Mouse (Mus musculus): ENCODE measurements around the gene Ehd4.

- TF ChIP-seq CTCF (IDR thresholded peaks at IDR 0.05; ENCODE audit: insufficient read depth, low read length) (no peak), POLR2A (IDR thresholded peaks at IDR 0.05; ENCODE audit: borderline replicate concordance, extremely low read depth, low read depth, low read length) (no peak)
Measured at GRCm38 (mm10) chr2:120128611-120129051, 25.8 kb downstream of the Ehd4 start.

Measured in lung, adult 2 months (tissue).